Mouse (Mus musculus): ENCODE data around the gene Olfr356. TPM values are rescaled to one million over a fixed set of nuclear protein-coding genes. Genes with fewer than 3 reads are reported as not detected.

Olfr356 gene
- polyA plus RNA-seq (2014; fragmentation: Nextera tagmentation; extraction: Ambion mirVana): not detected in 2 replicates

GRCm38 (mm10) chr2:36936821-36937220, at the start of gene Olfr356:
Gene Olfr356 (plus strand): TSS chr2:36937121.
- Histone ChIP-seq H3K27ac (ENCODE audit: low read depth, low read length) (no peak within 1 kb of the TSS), H3K4me1 (ENCODE audit: control insufficient read depth, insufficient read depth, low read length) (no peaks in the 10 kb centered on the region), H3K36me3 (ENCODE audit: control insufficient read depth, insufficient read depth, low read length) (no peaks in the 10 kb centered on the region), H3K4me3 (ENCODE audit: low read depth, low read length) (no peak within 1 kb of the TSS), H3K9ac (replicated peaks; ENCODE audit: low read depth, low read length) (no peak within 1 kb of the TSS), H3K27me3 (ENCODE audit: control insufficient read depth, insufficient read depth, low read length) (no peaks in the 10 kb centered on the region), H3K9me3 (ENCODE audit: control insufficient read depth, low read length) (0 out of 2 replicates have a peak, but pooled peaks cover 3% of the 10 kb centered on the region), H3K4me2 (ENCODE audit: low read depth, low read length) (no peak within 1 kb of the TSS)
- no peak for ATAC-seq (ENCODE audit: low read depth)
- WGBS: 86% methylated on average over 2 of the region's 2 CpGs

DNA sequence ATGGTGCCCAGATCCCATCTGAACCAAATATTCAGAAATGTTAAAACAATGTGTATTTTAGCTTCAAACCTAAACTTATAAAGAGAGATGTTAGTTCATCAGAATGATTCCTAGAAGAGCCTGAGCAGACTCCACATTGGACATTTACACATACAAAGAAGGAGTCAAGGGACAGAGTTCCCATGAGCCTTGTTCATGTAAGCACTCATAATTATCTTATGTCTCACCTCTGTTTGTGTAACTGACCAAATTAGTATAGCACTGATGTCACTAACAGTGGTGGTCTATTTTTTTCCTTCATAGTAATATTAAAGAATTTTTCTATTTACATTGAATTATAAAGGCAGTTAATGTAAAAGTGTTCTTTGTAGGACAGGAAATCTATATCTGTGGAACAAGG, 44.1 kb upstream of the Olfr356 start, which contains the start of gene Olfr353:
Gene Olfr353 (minus strand): TSS at position 101 of the 400 bp plus-strand sequence.
- Histone ChIP-seq H3K4me2 (ENCODE audit: low read depth, low read length) (no peak within 1 kb of the TSS), H3K4me3 (ENCODE audit: low read depth, low read length) (no peak within 1 kb of the TSS), H3K9me3 (ENCODE audit: control insufficient read depth, low read length) (no peaks in the 10 kb centered on the region; the same call in 1 of the 2 replicates), H3K27me3 (ENCODE audit: control insufficient read depth, insufficient read depth, low read length) (no peaks in the 10 kb centered on the region), H3K9ac (replicated peaks; ENCODE audit: low read depth, low read length) (no peak within 1 kb of the TSS), H3K36me3 (ENCODE audit: control insufficient read depth, insufficient read depth, low read length) (no peaks in the 10 kb centered on the region), H3K4me1 (ENCODE audit: control insufficient read depth, insufficient read depth, low read length) (no peaks in the 10 kb centered on the region), H3K27ac (ENCODE audit: low read depth, low read length) (no peak within 1 kb of the TSS)
- ATAC-seq (ENCODE audit: low read depth): no peak

- Histone ChIP-seq H3K9ac (replicated peaks; ENCODE audit: low read depth, low read length) (no peak overlapping the region), H3K27me3 (ENCODE audit: control insufficient read depth, insufficient read depth, low read length) (no peaks in the 10 kb centered on the region), H3K4me3 (ENCODE audit: low read depth, low read length) (no peak overlapping the region), H3K36me3 (ENCODE audit: control insufficient read depth, insufficient read depth, low read length) (no peaks in the 10 kb centered on the region), H3K27ac (ENCODE audit: low read depth, low read length) (no peak overlapping the region), H3K9me3 (ENCODE audit: control insufficient read depth, low read length) (no peaks in the 10 kb centered on the region), H3K4me1 (ENCODE audit: control insufficient read depth, insufficient read depth, low read length) (no peaks in the 10 kb centered on the region), H3K4me2 (ENCODE audit: low read depth, low read length) (no peak overlapping the region)
- ATAC-seq (ENCODE audit: low read depth): no peak
Observed at GRCm38 (mm10) chr2:36897114-36897513, 39.8 kb upstream of the Olfr356 start.

DNA sequence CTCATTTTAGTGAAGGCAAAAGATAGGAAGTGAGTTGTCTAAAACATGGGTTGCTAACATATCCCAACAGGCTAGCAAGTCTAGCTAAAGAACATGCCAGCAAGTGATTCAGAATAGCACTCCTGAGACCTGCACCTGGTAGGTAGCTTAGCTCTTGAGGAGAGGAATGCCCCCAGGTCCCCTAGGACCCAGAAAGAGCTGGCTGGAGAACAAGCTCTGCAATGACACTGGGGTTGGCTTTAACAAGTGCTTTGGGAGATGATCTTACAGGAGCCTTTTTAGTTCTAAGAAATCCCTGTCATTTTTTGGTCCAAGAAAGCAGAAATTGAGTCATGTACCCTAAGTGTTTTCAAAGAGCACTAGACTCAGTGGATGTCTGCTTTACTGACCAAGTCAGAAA, 31.5 kb upstream of the Olfr356 start, which contains the start of gene Olfr354:
Gene Olfr354 (plus strand): TSS at position 301 of the 400 bp plus-strand sequence.
- H3K4me2 ChIP-seq (ENCODE audit: low read depth, low read length): no peak within 1 kb of the TSS
- H3K9ac ChIP-seq (replicated peaks; ENCODE audit: low read depth, low read length): no peak within 1 kb of the TSS
- no peaks in the 10 kb centered on the region; the same call in 1 of the 2 replicates for H3K9me3 ChIP-seq (ENCODE audit: control insufficient read depth, low read length)
- ATAC-seq (ENCODE audit: low read depth): no peak
- H3K4me3 ChIP-seq (ENCODE audit: low read depth, low read length): no peak within 1 kb of the TSS
- H3K4me1 ChIP-seq (ENCODE audit: control insufficient read depth, insufficient read depth, low read length): no peaks in the 10 kb centered on the region
- no peaks in the 10 kb centered on the region for H3K36me3 ChIP-seq (ENCODE audit: control insufficient read depth, insufficient read depth, low read length)
- no peaks in the 10 kb centered on the region for H3K27me3 ChIP-seq (ENCODE audit: control insufficient read depth, insufficient read depth, low read length)
- no peak within 1 kb of the TSS for H3K27ac ChIP-seq (ENCODE audit: low read depth, low read length)

DNA sequence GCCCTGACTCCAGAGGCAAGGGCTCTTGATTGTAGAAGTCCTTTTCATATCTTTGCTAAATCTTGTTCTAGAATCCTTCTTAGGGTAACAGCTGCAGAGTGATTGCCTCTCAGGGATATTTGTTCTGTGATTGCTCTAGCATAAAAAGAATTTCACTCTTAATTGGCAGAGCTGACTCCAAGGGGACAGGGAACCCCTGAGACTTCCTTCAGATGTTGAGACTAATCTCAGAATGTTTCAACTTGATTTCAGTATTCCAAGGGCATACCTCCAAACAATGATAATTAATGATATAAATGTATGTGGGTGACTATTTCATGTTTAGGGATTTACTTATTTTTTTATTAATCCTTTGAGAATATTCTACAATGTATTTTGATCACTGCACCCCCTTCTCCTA, 8.1 kb upstream of the Olfr356 start, which contains the start of gene Olfr355:
Gene Olfr355 (minus strand): TSS at position 101 of the 400 bp plus-strand sequence.
- no peaks in the 10 kb centered on the region for H3K27me3 ChIP-seq (ENCODE audit: control insufficient read depth, insufficient read depth, low read length)

More for the DNA sequence above, 8.1 kb upstream of the Olfr356 start, which contains the start of gene Olfr355:
- no peaks in the 10 kb centered on the region for H3K9me3 ChIP-seq (ENCODE audit: control insufficient read depth, low read length)
- H3K9ac ChIP-seq (replicated peaks; ENCODE audit: low read depth, low read length): no peak within 1 kb of the TSS
- no peak within 1 kb of the TSS for H3K27ac ChIP-seq (ENCODE audit: low read depth, low read length)
- no peak for ATAC-seq (ENCODE audit: low read depth)
- H3K4me2 ChIP-seq (ENCODE audit: low read depth, low read length): no peak within 1 kb of the TSS
- H3K4me1 ChIP-seq (ENCODE audit: control insufficient read depth, insufficient read depth, low read length): no peaks in the 10 kb centered on the region
- H3K4me3 ChIP-seq (ENCODE audit: low read depth, low read length): no peak within 1 kb of the TSS
- no peaks in the 10 kb centered on the region for H3K36me3 ChIP-seq (ENCODE audit: control insufficient read depth, insufficient read depth, low read length)

Other genes with a start within 250 kb of the Olfr356 start
- not detected in 2 replicates for gene Olfr347, start 205.2 kb upstream of the Olfr356 start, polyA plus RNA-seq (2014; fragmentation: Nextera tagmentation; extraction: Ambion mirVana)
- not detected in 2 replicates for gene Olfr348, start 152.8 kb upstream of the Olfr356 start, polyA plus RNA-seq (2014; fragmentation: Nextera tagmentation; extraction: Ambion mirVana)
- gene Olfr50, start 146.6 kb upstream of the Olfr356 start, polyA plus RNA-seq (2014; fragmentation: Nextera tagmentation; extraction: Ambion mirVana): not detected in 2 replicates
- not detected in 2 replicates for gene Olfr3, start 120.1 kb upstream of the Olfr356 start, polyA plus RNA-seq (2014; fragmentation: Nextera tagmentation; extraction: Ambion mirVana)
- not detected in 2 replicates for gene Olfr350, start 90.8 kb upstream of the Olfr356 start, polyA plus RNA-seq (2014; fragmentation: Nextera tagmentation; extraction: Ambion mirVana)
- gene Olfr351, start 74.5 kb upstream of the Olfr356 start, polyA plus RNA-seq (2014; fragmentation: Nextera tagmentation; extraction: Ambion mirVana): not detected in 2 replicates
- not detected in 2 replicates for gene Olfr352, start 68.7 kb upstream of the Olfr356 start, polyA plus RNA-seq (2014; fragmentation: Nextera tagmentation; extraction: Ambion mirVana)
- not detected in 2 replicates for gene Olfr353, start 44.2 kb upstream of the Olfr356 start, polyA plus RNA-seq (2014; fragmentation: Nextera tagmentation; extraction: Ambion mirVana)
- gene Olfr354, start 31.4 kb upstream of the Olfr356 start, polyA plus RNA-seq (2014; fragmentation: Nextera tagmentation; extraction: Ambion mirVana): not detected in 2 replicates
- gene Olfr355, start 8.2 kb upstream of the Olfr356 start, polyA plus RNA-seq (2014; fragmentation: Nextera tagmentation; extraction: Ambion mirVana): not detected in 2 replicates
- gene Olfr357, start 56.7 kb downstream of the Olfr356 start, polyA plus RNA-seq (2014; fragmentation: Nextera tagmentation; extraction: Ambion mirVana): not detected in 2 replicates
- not detected in 2 replicates for gene Olfr358, start 72.2 kb downstream of the Olfr356 start, polyA plus RNA-seq (2014; fragmentation: Nextera tagmentation; extraction: Ambion mirVana)
- not detected in 2 replicates for gene Olfr360, start 128.6 kb downstream of the Olfr356 start, polyA plus RNA-seq (2014; fragmentation: Nextera tagmentation; extraction: Ambion mirVana)
- gene Olfr361, start 152.2 kb downstream of the Olfr356 start, polyA plus RNA-seq (2014; fragmentation: Nextera tagmentation; extraction: Ambion mirVana): not detected in 2 replicates
- not detected in 2 replicates for gene Olfr362, start 180.8 kb downstream of the Olfr356 start, polyA plus RNA-seq (2014; fragmentation: Nextera tagmentation; extraction: Ambion mirVana)
- not detected in 2 replicates for gene Olfr364-ps1, start 202.2 kb downstream of the Olfr356 start, polyA plus RNA-seq (2014; fragmentation: Nextera tagmentation; extraction: Ambion mirVana)

All from neural tube, embryonic 14.5 days (tissue).